Mouse (Mus musculus) frontal cortex, postnatal 36 days (tissue): ENCODE data around the gene Ipmk.

Experiments
- DNase-seq, 2 experiments: peaks; one replicate each; pipeline ENCODE4 v3.0.0; 2022; ENCODE audit warnings: low spot score in 2 of 2

The Ipmk gene

GRCm38 (mm10) chr10:71340195-71340594 is 7.4 kb upstream of the Ipmk start:
- DNase-seq, result no peak

DNA sequence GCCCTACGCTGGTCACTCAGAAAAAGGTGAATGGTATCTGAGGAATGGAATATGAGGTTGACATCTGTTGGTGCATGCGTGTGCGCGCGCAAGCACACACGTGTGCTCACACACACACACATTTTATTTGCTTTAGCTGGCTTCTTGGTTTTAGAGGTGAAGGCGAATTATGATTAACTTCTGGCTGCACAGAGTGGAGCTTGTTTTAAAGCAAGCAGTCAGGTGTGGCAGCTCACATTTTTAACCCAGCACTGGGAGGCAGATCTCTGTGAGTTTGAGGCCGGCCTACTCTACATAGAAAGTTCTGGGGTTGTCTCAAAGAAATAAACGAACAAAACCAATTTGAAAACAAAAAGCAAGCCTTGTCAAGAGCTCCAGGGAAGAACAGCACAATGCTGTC is 6.3 kb upstream of the Ipmk start:
- DNase-seq, result no peak

GRCm38 (mm10) chr10:71342030-71342805 is 5.3 kb upstream of the Ipmk start:
- no peak for DNase-seq

GRCm38 (mm10) chr10:71343130-71343529 is 4.4 kb upstream of the Ipmk start:
- no peak for DNase-seq

DNA sequence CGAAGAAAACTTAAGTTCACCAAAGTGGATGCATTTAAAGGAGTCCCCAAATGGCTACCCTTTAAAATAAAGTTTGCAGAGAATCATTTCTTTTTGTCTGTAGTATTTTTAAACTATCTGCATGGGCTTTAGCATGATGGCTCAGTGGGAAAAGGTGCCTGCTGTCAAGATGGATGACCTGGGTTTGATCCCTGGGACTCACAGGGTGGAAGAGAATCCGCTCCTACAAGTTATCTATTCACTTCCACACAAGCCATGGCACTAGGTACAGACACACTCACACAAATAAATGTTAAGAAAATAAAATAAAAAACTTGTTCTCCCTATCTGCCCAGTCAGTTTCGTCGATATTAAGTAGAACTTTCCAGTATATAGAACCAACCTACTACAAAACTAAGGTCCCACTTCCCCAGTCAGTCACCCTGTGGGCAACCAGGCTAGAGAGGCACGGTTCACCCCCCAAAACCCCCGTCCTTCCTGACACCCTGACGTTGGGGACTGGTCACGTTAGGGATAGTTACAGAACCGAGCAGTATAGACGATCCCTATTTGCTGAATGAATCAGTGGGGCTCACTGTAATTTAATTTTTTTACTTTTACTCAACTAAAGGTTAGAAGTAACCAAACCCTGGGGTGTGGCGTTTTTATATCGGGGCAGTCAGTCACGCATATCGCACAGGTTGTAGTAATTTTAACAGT is 3.8 kb upstream of the Ipmk start:
- DNase-seq, result no peak

- peak; percentile 93 to 94 for DNase-seq
Observed at GRCm38 (mm10) chr10:71344579-71345143, 2.9 kb upstream of the Ipmk start, which contains the start of gene Cisd1. TSS of gene Cisd1 (minus strand) at chr10:71344954.

- DNase-seq, result no peak
Observed at GRCm38 (mm10) chr10:71346106-71346505, 1.5 kb upstream of the Ipmk start.

GRCm38 (mm10) chr10:71346722-71347508 is 648 bp upstream of the Ipmk start:
- DNase-seq, result no peak

DNA sequence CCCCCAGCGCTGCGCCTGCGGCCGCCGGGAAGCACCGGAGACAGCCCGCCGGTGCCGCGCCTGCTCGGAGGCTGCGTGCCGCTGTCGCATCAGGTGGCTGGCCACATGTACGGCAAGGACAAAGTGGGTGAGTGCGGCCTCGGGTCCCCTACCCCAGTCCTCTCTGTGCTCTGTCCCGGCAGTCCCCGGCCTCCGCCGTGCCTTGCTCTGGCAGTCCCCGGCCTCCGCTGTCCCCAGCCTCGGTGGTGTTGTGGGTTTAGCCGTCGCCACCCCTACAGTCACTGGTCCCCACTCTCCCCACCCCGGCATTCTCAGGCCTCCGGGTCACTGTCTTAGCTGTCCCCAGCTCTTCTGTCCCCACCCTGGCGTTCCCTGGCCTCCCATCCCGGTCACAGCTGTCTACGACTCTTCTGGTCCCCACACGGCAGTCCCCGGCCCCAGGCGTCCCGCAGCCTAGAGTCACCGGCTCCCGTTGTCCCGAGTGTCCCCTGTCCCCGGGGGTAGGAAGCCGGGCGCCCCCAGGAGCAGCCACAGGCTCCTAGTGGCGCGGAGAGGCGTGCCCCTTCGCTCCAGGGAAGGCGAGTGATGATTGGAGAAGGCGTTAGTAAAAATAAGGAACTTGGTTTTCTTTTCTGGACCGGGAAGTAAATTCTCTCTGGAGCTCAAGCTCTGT is 537 bp downstream of the Ipmk start:
- DNase-seq, result peak in 1 of 2 experiments; percentile 36

- DNase-seq, result no peak
Observed at GRCm38 (mm10) chr10:71348637-71349280, 1.2 kb downstream of the Ipmk start.

DNA sequence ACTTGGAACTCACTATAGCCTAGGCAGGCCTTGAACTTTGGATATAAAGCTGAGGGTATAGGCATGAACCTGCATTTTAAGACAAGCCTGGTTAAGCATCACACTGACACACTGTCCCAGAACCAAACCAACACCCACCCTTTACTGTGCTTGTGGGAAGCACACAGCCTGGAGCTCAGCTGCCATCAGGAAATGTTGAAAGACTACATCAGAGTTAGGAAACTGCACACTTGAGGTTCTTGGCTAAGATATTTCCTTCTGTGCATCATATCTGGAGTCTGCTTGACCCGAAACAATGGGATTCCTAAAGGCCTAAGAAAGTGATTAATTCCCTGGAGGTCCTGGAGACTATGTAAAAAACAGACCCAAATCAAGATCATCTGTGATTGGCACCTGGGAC is 1.7 kb downstream of the Ipmk start:
- DNase-seq, result no peak

DNA sequence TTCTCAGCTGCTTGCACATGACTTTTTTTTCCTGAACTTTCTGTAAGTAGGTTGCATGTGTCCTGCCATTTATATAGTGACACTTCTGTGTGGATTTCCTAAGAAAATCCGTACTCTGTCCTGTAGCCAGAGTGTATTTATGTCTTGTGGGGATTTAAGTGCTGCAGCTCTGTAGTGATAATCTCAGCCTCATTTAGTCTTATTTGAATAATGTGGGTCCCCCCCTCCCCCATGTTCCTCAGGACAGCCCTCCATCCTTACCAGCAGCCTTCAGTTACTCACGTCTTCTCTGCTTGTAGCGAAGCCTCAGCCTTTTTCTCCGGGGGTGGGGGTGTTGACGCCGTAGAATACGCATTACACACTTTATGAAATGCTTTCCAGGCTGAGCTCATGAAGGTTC is 3.7 kb downstream of the Ipmk start:
- DNase-seq, result no peak

DNA sequence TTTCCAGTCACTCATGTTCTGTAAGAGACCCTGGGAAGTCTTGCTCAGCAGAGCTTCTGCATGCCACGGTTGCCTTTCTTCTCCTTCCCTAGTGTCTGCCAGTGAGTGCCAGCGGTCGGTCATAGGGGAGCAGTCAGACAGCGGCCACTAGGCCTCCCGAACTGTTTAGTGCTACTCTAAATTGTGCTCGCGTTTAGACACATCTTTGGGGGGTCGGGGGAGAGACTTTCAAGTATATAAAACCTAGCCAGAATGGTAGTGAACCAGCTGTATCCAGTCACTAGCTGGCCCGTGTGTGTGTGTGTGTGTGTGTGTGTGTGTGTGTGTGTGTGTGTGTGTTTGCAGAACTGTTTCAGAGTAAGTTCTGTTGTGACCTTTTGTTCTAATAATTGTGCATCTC is 6.3 kb downstream of the Ipmk start:
- DNase-seq, result no peak

GRCm38 (mm10) chr10:71354947-71355346 is 7.4 kb downstream of the Ipmk start:
- DNase-seq, result no peak

DNA sequence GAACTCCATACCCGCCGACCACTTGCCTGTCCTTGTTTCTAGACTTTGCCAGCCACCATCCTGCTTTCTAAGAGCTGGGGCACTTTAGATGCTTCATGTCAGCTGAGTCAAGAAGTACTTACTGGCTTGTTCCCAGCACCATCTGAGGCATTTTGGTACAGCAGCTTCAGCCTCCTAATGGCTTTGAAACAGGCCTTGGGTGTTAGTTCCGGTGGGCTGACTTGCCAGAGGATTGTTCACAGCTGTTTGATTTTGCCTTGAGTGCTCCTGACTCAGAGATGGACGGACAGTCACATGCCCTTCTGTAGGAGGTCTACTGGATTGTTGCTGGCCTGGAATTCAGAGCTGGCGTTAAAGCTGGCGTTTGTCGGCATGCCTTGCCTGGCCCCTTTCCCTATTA is 13.5 kb downstream of the Ipmk start:
- DNase-seq, result no peak

- DNase-seq, result no peak
Observed at GRCm38 (mm10) chr10:71361836-71362562, 14.4 kb downstream of the Ipmk start.

GRCm38 (mm10) chr10:71363440-71363839 is 15.9 kb downstream of the Ipmk start:
- no peak for DNase-seq

DNA sequence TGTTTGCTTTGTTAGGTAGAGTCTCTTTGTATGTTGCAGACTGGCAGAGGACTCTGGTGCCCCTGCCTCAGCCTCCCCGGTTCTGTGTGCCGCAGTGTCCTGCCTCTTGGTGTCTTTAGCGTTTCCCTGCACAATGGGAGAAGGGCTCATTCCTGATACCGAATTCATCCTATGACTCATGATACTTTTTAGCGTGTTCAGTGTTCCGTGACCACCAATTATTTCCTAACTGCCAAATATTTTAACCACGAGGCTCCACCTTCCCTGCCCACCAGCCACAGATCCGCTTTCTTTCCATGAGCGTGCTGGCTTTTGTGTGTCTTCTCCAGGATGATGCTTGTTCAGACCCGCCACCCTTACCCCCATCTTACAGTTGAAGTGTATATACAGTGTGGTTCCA is 16.3 kb downstream of the Ipmk start:
- DNase-seq, result no peak

- peak in 1 of 2 experiments; percentile 31 for DNase-seq
Observed at GRCm38 (mm10) chr10:71368128-71368940, 20.8 kb downstream of the Ipmk start.
